Mouse (Mus musculus): ENCODE results near the gene Txlna. TPM values are rescaled to one million over a fixed set of nuclear protein-coding genes. Genes with fewer than 3 reads are reported as not detected.

Gene Txlna
- polyA plus RNA-seq (2012; rRNA removed): 80.3 and 82.6 TPM in 2 replicates
- polyA plus RNA-seq (2014; fragmentation: Nextera tagmentation; extraction: Ambion mirVana): 108 and 112 TPM in 2 replicates

DNA sequence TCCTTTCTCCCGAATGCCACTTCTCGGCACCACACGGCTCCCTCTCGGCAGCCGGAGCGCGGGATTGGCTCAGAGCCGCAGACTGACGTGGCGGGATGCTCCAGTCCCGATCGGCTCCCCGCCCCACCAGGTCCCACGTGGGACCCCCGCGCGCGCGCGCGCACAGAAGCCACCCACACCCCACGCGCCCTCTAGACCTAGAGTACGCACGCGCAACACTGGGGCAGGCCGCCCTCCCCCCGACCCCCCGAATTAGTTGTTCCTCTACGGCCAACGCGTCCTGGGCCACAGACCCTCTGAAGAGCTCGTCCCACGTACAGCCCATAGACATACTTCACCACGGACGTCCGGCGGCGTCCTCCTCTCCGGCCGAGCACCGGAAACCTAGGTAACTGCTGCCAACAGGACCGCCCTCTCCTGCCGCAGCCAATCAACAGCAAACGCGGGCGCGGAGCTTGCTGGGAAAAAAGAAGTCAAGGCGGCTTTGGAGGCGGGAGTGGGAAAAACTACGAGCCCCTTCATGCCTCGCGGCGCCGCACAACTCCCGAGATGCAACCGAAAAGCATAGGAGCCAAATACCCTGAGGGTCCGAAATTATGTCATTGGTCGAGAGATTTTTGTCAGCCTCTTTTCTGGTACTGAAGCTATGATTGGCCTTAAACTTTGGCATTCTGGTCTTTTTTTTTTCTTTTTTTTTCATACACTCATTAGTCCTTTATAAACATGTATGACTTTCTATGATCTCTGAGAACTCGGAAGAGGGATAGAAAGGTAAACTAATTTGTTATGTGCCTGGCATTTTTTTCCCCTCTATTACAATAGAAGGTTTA, at the start of gene Txlna:
Gene Txlna, minus strand, starts transcription at position 428 of the 830 bp plus-strand sequence.
- Histone ChIP-seq H3K4me1 (ENCODE audit: control insufficient read depth, insufficient read depth, low read length) (peaks cover 20% of the 10 kb centered on the region), H3K9ac (ENCODE audit: low read depth, low read length, severe bottlenecking) (peak within 1 kb of the TSS; percentile 70), H3K9me3 (ENCODE audit: control insufficient read depth, low read length) (no peaks in the 10 kb centered on the region), H3K36me3 (ENCODE audit: control insufficient read depth, insufficient read depth, low read length) (peaks cover 47% of the 10 kb centered on the region), H3K4me3 (replicated peaks; ENCODE audit: low read length) (peak within 1 kb of the TSS; percentile 55), H3K4me2 (replicated peaks; ENCODE audit: low read depth, low read length, severe bottlenecking) (peak within 1 kb of the TSS; percentile 73), H3K27me3 (ENCODE audit: control insufficient read depth, insufficient read depth, low read length) (no peaks in the 10 kb centered on the region), H3K27ac (replicated peaks; ENCODE audit: low read depth, low read length) (peak within 1 kb of the TSS; percentile 88)
- DNase-seq (ENCODE audit: low spot score) (peak; percentile 98), ATAC-seq (ENCODE audit: low FRiP score, low read depth) (peak; percentile 94)
- under 1% methylated on average over 50 of the region's 60 CpGs for WGBS
- peak; percentile 78; the same call in 1 of the 2 replicates for TF ChIP-seq POLR2A (IDR thresholded peaks at IDR 0.05; ENCODE audit: borderline replicate concordance, extremely low read depth, insufficient read depth, insufficient read length)

DNA sequence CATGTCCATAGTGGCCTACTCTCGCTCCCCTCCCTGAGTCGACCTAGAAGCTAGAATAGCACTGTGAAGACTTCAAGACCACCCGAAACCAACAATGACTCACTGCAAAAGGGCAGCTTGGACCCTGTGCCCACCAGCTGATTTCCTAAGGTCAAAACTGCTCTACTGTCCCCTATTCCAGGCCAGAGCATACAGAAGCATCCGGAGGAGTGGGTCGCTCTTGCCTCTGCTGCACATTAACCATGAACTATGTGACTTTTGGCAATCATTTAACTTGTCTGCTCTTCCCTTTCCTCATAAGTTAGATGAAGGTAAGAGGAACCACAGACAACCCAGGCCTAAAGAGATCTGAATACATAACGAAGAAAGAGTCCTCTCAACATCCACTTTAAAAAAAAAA, 43.7 kb upstream of the Txlna start:
- Histone ChIP-seq H3K36me3 (ENCODE audit: control insufficient read depth, insufficient read depth, low read length) (peaks cover 84% of the 10 kb centered on the region), H3K4me3 (replicated peaks; ENCODE audit: low read length) (no peak overlapping the region), H3K4me2 (replicated peaks; ENCODE audit: low read depth, low read length, severe bottlenecking) (no peak overlapping the region), H3K27me3 (ENCODE audit: control insufficient read depth, insufficient read depth, low read length) (no peaks in the 10 kb centered on the region), H3K9ac (ENCODE audit: low read depth, low read length, severe bottlenecking) (no peak overlapping the region), H3K9me3 (ENCODE audit: control insufficient read depth, low read length) (no peaks in the 10 kb centered on the region), H3K4me1 (ENCODE audit: control insufficient read depth, insufficient read depth, low read length) (no peaks in the 10 kb centered on the region), H3K27ac (replicated peaks; ENCODE audit: low read depth, low read length) (no peak overlapping the region)
- no peak for ATAC-seq (ENCODE audit: low FRiP score, low read depth)
- no peak for TF ChIP-seq POLR2A (IDR thresholded peaks at IDR 0.05; ENCODE audit: borderline replicate concordance, extremely low read depth, insufficient read depth, insufficient read length)
- 92% methylated on average over 6 of the region's 6 CpGs for WGBS
- DNase-seq (ENCODE audit: low spot score): no peak

DNA sequence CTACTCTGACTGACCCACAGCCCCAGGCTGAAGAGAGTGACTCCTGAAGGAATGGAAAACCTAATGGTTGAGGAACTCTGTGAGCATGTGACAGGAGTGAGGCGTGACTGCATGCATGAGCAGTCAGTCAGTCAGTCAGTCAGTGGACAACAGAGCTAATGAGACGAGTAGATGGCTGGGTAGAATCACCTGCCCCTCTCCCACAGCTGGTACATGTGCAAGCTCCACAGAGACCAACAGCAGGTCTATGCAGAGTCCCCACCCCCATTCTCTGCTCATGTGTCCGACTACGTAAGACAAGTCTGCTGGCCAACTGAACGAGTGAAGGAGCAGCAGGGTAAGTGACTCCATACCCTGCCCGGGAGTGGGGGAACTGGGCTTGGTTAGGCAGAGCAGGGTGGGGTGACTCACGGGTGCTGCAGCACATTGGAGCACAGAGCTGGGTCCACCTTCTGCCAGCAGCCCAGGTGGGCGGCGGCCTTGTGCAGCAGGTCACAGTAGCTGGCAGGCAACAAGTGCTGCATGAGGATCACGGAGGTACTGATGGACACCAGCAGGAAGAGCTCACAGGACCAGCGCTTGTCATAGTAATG, 43.1 kb upstream of the Txlna start:
- no peak overlapping the region for H3K27ac ChIP-seq (replicated peaks; ENCODE audit: low read depth, low read length)
- peaks cover 84% of the 10 kb centered on the region for H3K36me3 ChIP-seq (ENCODE audit: control insufficient read depth, insufficient read depth, low read length)
- no peak for ATAC-seq (ENCODE audit: low FRiP score, low read depth)
- no peak overlapping the region for H3K4me3 ChIP-seq (replicated peaks; ENCODE audit: low read length)
- no peak overlapping the region for H3K9ac ChIP-seq (ENCODE audit: low read depth, low read length, severe bottlenecking)
- H3K27me3 ChIP-seq (ENCODE audit: control insufficient read depth, insufficient read depth, low read length): no peaks in the 10 kb centered on the region
- WGBS: 89% methylated on average over 11 of the region's 11 CpGs
- TF ChIP-seq POLR2A (IDR thresholded peaks at IDR 0.05; ENCODE audit: borderline replicate concordance, extremely low read depth, insufficient read depth, insufficient read length): no peak
- H3K4me1 ChIP-seq (ENCODE audit: control insufficient read depth, insufficient read depth, low read length): no peaks in the 10 kb centered on the region
- H3K9me3 ChIP-seq (ENCODE audit: control insufficient read depth, low read length): no peaks in the 10 kb centered on the region
- no peak overlapping the region for H3K4me2 ChIP-seq (replicated peaks; ENCODE audit: low read depth, low read length, severe bottlenecking)
- DNase-seq (ENCODE audit: low spot score): no peak

DNA sequence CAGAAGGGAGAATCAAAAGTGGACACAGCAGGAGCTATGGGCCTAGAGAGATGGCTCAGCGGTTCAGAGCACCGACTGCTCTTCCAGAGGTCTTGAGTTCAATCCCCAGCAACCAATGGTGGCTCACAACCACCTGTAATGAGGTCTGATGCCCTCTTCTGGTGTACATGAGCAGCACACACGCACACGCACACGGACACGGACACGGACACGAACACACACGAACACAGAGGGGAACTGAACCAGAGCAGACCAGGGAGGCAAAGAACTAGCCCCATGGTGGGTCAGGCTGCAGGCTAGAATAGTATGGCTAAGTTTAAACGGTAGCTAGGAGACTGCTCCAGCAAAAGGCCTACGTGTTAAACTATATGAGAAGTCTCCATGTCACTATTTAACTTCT, 41.0 kb upstream of the Txlna start:
- no peak overlapping the region for H3K27ac ChIP-seq (replicated peaks; ENCODE audit: low read depth, low read length)
- no peak overlapping the region for H3K4me3 ChIP-seq (replicated peaks; ENCODE audit: low read length)
- no peak overlapping the region for H3K4me2 ChIP-seq (replicated peaks; ENCODE audit: low read depth, low read length, severe bottlenecking)
- 95% methylated on average over 11 of the region's 11 CpGs for WGBS
- no peak for DNase-seq (ENCODE audit: low spot score)
- ATAC-seq (ENCODE audit: low FRiP score, low read depth): no peak
- TF ChIP-seq POLR2A (IDR thresholded peaks at IDR 0.05; ENCODE audit: borderline replicate concordance, extremely low read depth, insufficient read depth, insufficient read length): no peak
- H3K36me3 ChIP-seq (ENCODE audit: control insufficient read depth, insufficient read depth, low read length): peaks cover 86% of the 10 kb centered on the region
- H3K4me1 ChIP-seq (ENCODE audit: control insufficient read depth, insufficient read depth, low read length): no peaks in the 10 kb centered on the region
- no peaks in the 10 kb centered on the region for H3K9me3 ChIP-seq (ENCODE audit: control insufficient read depth, low read length)
- no peaks in the 10 kb centered on the region for H3K27me3 ChIP-seq (ENCODE audit: control insufficient read depth, insufficient read depth, low read length)
- H3K9ac ChIP-seq (ENCODE audit: low read depth, low read length, severe bottlenecking): no peak overlapping the region

DNA sequence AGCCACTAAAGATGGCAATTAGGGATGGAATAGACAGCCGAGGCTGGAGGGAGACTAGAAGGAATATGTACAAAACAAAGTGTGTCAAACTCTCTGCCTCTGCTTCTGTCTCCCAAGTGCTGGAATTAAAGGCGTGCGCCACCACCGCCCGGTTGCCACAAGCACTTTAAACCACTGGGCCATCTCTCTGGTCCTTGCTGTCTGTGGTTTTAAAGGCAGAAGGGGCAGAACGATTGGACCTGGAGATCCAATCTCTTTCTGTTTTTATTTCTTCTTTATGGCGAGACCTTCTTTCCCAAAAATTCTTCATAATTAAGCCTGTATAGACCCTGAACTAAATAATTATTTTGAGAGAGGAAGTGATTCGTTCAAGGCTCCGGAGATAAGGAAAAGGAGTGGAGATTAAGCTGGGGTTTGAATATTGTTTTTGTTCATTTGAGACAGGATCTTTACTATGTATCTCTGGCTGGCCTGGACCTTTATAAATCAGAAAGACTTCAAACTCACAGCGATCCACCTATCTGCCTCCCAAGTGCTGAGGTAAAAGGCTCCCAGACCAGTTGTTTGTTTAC, 32.1 kb upstream of the Txlna start:
- Histone ChIP-seq H3K4me3 (replicated peaks; ENCODE audit: low read length) (peak overlapping the region; percentile 89), H3K9ac (ENCODE audit: low read depth, low read length, severe bottlenecking) (peak overlapping the region; percentile 93), H3K27ac (replicated peaks; ENCODE audit: low read depth, low read length) (peak overlapping the region; percentile 94; the same call in 1 of the 2 replicates), H3K9me3 (ENCODE audit: control insufficient read depth, low read length) (no peaks in the 10 kb centered on the region), H3K27me3 (ENCODE audit: control insufficient read depth, insufficient read depth, low read length) (no peaks in the 10 kb centered on the region), H3K4me1 (ENCODE audit: control insufficient read depth, insufficient read depth, low read length) (peaks cover 9% of the 10 kb centered on the region), H3K4me2 (replicated peaks; ENCODE audit: low read depth, low read length, severe bottlenecking) (peak overlapping the region; percentile 70), H3K36me3 (ENCODE audit: control insufficient read depth, insufficient read depth, low read length) (peaks cover 27% of the 10 kb centered on the region)
- 8% methylated on average over 10 of the region's 10 CpGs for WGBS
- TF ChIP-seq POLR2A (IDR thresholded peaks at IDR 0.05; ENCODE audit: borderline replicate concordance, extremely low read depth, insufficient read depth, insufficient read length): no peak
- ATAC-seq (ENCODE audit: low FRiP score, low read depth): no peak; the same call in 1 of the 2 replicates
- DNase-seq (ENCODE audit: low spot score): no peak
